Mouse (Mus musculus) embryonic facial prominence, embryonic 13.5 days (tissue): ENCODE results near the gene Slc38a3. TPM values are rescaled to one million over a fixed set of nuclear protein-coding genes. Genes with fewer than 3 reads are reported as not detected.
"Not testable (repeated sequence)": the region's sequence is repeated elsewhere in the genome, so short reads cannot be mapped to it uniquely, and the experiment has no call there.

ENCODE experiments used
- ATAC-seq: fragments of 200-750 bp; cut with Nextera tagmentation; 2 replicates; pipeline ENCODE4 v1.8.0; 2017; ENCODE audit warnings: low read depth; ENCODE audit not compliant: insufficient number of reproducible peaks, insufficient read depth, low FRiP score, low TSS enrichment
- H3K27ac ChIP-seq: fragments of 300-500 bp; sonication (generic); 2 replicates; pipeline ENCODE4 v1.5.1; 2015; ENCODE audit warnings: moderate library complexity, mild to moderate bottlenecking, inconsistent platforms
- H3K27me3 ChIP-seq: fragments of 300-500 bp; sonication (generic); 2 replicates; pipeline ENCODE4 v1.6.1; 2015; ENCODE audit warnings: mild to moderate bottlenecking, inconsistent platforms
- H3K36me3 ChIP-seq: fragments of 300-500 bp; sonication (generic); 2 replicates; pipeline ENCODE4 v1.6.1; 2015; ENCODE audit warnings: mild to moderate bottlenecking, inconsistent platforms
- H3K4me1 ChIP-seq: fragments of 300-500 bp; sonication (generic); 2 replicates; pipeline ENCODE4 v1.6.1; 2015; ENCODE audit warnings: inconsistent platforms
- H3K4me2 ChIP-seq: fragments of 300-500 bp; sonication (generic); 2 replicates; pipeline ENCODE4 v1.6.1; 2015; ENCODE audit warnings: moderate library complexity, mild to moderate bottlenecking, inconsistent platforms
- H3K4me3 ChIP-seq: fragments of 300-500 bp; sonication (generic); 2 replicates; pipeline ENCODE4 v1.5.1; 2015; ENCODE audit warnings: mild to moderate bottlenecking, inconsistent platforms
- H3K9ac ChIP-seq: fragments of 300-500 bp; sonication (generic); 2 replicates; pipeline ENCODE4 v1.6.1; 2015; ENCODE audit warnings: mild to moderate bottlenecking, inconsistent platforms
- H3K9me3 ChIP-seq: fragments of 300-500 bp; sonication (generic); 2 replicates; pipeline ENCODE4 v1.6.1; 2016; ENCODE audit warnings: inconsistent platforms
- WGBS: fragments of 180-500 bp; shearing (Covaris S2); methylation state at CpG from one replicate; pipeline ENCODE4 v1.1.7; 2015; ENCODE audit warnings: mixed read lengths; 5-methylcytosine and 5-hydroxymethylcytosine counted together
- polyA plus RNA-seq: library from polyadenylated mRNA; unstranded; fragments of >200 nt; fragmentation: Nextera tagmentation; extraction: Ambion mirVana; gene quantifications from 2 replicates; pipeline ENCODE4 v1.2.1, GENCODE M21; 2015

Slc38a3 gene
- polyA plus RNA-seq, 1 experiment from 2014 or later, result 3.4 TPM

DNA sequence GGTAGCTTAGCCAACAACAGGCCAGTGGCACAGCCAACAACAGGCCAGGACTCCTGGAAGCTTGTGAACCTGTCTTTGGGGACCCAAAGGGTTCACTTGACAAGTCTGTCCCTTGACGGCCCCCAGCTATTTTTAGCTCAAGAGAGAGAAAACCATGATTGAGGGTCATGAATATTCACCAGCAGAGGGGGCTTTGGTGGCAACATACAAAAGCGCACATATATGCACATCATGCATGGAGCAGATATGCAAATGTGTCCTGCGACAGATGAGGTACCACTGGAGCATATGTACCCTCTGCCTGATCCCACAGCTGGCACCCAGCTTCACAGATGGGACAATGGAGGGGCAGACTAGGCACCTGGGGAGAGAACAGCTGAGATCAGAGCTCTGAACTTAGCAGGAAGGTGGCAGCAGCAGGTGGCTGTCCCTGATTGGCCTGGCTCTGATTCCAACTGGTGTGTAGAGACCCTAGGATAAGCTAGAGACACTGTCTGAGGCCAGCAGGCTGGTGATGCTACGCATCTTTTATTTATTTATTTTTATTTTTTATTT is 24.2 kb upstream of the Slc38a3 start:
- no peak for ATAC-seq
- Histone ChIP-seq H3K27me3 (no peaks in the 10 kb centered on the region), H3K4me1 (peaks cover 51% of the 10 kb centered on the region), H3K27ac (no peak overlapping the region), H3K36me3 (peaks cover 88% of the 10 kb centered on the region), H3K4me2 (no peak overlapping the region), H3K9me3 (no peaks in the 10 kb centered on the region), H3K4me3 (no peak overlapping the region), H3K9ac (no peak overlapping the region)
- 57% methylated on average over 4 of the region's 4 CpGs for WGBS

DNA sequence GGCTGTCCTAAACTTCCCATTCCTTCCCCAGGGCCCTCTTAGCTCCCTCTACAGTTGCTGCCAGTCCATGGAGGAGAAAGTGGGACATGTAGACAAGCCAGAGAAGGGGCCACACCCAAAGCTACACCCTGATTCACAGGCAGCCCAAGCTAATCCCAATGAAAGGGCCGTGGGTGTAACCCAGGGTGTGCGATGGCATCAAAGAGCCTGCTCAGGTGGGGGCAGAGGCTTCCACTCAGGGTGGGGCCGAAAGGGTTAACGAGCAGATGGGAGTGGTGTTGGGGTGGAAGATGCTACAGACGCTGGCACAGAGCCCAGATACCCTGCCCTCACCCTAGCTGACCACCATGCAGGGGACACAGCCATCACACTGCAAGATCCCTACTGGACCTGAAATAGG is 23.5 kb upstream of the Slc38a3 start:
- ATAC-seq, result no peak
- 74% methylated on average over 5 of the region's 5 CpGs for WGBS
- no peaks in the 10 kb centered on the region for H3K9me3 ChIP-seq
- peaks cover 90% of the 10 kb centered on the region for H3K36me3 ChIP-seq
- H3K4me3 ChIP-seq, result no peak overlapping the region
- no peaks in the 10 kb centered on the region for H3K27me3 ChIP-seq
- H3K27ac ChIP-seq, result no peak overlapping the region
- no peak overlapping the region for H3K9ac ChIP-seq
- H3K4me2 ChIP-seq, result no peak overlapping the region
- peaks cover 44% of the 10 kb centered on the region for H3K4me1 ChIP-seq

DNA sequence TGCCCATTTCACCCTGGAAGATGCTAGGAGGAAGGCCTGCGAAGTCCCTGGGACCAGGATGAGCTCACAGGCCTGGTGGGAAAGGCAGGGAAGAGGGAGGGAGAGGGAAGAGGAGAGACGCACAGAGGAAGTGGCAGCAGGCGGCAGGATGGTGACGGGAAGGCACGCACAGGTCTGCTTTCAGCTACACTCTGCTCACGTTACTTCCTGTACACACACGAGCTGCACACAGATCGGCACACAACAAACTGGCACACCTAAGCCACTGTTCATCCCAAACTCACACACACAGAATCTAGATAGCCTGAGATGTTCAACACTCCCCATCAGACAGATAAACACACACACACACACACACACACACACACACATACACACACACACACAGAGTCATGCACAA is 21.1 kb upstream of the Slc38a3 start:
- H3K4me2 ChIP-seq, result no peak overlapping the region
- peaks cover 96% of the 10 kb centered on the region for H3K36me3 ChIP-seq
- 67% methylated on average over 8 of the region's 8 CpGs for WGBS
- peaks cover 20% of the 10 kb centered on the region for H3K4me1 ChIP-seq
- no peak for ATAC-seq
- no peak overlapping the region for H3K9ac ChIP-seq
- H3K4me3 ChIP-seq, result no peak overlapping the region
- no peak overlapping the region for H3K27ac ChIP-seq
- no peaks in the 10 kb centered on the region for H3K9me3 ChIP-seq
- H3K27me3 ChIP-seq, result no peaks in the 10 kb centered on the region

- no peaks in the 10 kb centered on the region for H3K9me3 ChIP-seq
- H3K4me3 ChIP-seq, result no peak overlapping the region
- no peak overlapping the region for H3K9ac ChIP-seq
- no peak overlapping the region for H3K27ac ChIP-seq
- H3K4me2 ChIP-seq, result no peak overlapping the region
- H3K4me1 ChIP-seq, result peaks cover 10% of the 10 kb centered on the region
- H3K36me3 ChIP-seq, result peaks cover 96% of the 10 kb centered on the region
- 80% methylated on average over 7 of the region's 7 CpGs for WGBS
- no peak for ATAC-seq
- no peaks in the 10 kb centered on the region for H3K27me3 ChIP-seq
Observed at GRCm38 (mm10) chr9:107688939-107689338, 19.6 kb upstream of the Slc38a3 start.

DNA sequence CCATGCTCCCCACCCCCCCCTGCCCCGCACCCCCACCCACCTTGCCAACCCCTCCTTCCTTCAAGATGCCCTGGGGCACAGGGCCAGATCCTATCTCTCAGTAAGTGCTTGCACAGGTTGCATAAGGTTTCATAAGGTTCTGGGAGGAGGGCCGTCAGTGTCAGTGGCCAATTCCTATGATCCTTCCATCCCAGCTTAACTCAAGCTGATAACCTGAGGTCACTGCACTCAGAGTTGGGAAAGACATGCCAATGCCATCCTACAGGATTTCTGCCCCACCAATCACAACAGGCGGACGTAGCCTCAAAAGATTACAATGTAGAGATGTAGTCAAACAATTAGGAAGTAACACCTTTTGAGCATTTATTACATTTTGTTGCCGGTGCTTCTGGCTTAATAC is 19.1 kb upstream of the Slc38a3 start:
- WGBS, result 80% methylated on average over 5 of the region's 5 CpGs
- no peak overlapping the region for H3K4me3 ChIP-seq
- no peaks in the 10 kb centered on the region for H3K9me3 ChIP-seq
- no peak for ATAC-seq
- H3K4me1 ChIP-seq, result peaks cover 7% of the 10 kb centered on the region
- H3K27ac ChIP-seq, result no peak overlapping the region
- H3K36me3 ChIP-seq, result peaks cover 97% of the 10 kb centered on the region
- no peak overlapping the region for H3K4me2 ChIP-seq
- no peak overlapping the region for H3K9ac ChIP-seq
- no peaks in the 10 kb centered on the region for H3K27me3 ChIP-seq

DNA sequence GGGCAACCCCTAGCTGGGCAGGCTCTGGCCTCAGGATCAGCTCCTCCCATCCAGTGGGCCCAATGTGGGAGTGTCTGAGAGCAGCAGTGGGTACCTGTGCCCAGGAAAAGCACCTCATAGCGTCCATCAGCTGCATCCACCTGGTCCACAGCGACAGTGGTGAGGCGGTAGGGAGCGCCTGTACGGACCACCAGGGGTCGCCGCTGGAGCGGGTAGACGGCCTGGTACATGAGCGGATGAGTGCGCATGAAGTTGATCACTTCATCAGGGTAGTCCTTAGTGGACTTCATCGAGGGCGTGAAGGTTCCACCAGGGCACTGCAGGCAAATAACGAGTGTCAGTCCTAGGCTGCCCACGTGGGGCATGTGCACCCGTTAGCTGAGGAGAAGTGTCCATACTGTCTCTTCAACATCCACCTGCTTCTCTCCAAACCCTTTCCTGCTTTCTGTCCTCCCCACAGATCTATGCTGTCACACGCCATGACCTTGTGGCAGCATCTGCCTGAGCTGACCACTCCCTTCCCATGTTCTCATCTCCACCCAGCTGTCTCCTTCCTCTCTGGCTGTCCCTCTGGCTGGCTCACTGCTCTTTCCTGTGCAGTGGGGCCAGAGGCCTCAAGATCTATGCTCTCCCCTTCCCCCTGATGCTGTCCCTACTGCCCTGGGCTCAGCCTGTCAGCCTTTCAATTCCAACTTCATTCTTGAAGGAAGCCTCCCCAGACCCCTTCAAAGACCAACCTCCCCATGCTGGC is 16.1 kb upstream of the Slc38a3 start:
- Histone ChIP-seq H3K27me3 (no peaks in the 10 kb centered on the region), H3K9ac (no peak overlapping the region), H3K4me2 (no peak overlapping the region), H3K27ac (0 out of 2 replicates have a peak overlapping the region, but pooled peaks have one; percentile 1), H3K9me3 (no peaks in the 10 kb centered on the region), H3K36me3 (peaks cover 88% of the 10 kb centered on the region), H3K4me1 (0 out of 2 replicates have a peak, but pooled peaks cover 3% of the 10 kb centered on the region), H3K4me3 (no peak overlapping the region)
- ATAC-seq, result peak; percentile 45; the same call in 1 of the 2 replicates
- WGBS, result 43% methylated on average over 17 of the region's 17 CpGs

DNA sequence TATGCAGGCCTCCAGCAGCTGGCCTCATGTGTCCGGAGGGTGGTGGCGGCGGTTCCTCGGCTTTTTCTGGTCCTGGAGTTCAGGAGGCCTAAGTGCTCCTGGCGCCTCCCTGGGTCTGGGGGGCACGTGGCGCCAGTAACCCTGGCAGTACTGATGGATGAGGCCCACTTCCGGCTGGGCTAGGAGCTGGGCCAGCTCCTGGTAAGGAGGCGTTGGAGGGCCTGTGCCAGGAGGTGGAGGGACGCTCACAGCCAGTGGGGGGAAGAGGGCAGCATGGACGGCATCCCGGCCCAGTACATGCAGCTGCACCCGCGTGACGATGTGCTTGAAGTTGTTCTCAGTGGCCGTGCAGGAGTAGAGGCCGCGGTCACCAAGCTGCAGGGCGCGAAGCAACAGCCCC is 13.1 kb upstream of the Slc38a3 start:
- Histone ChIP-seq H3K4me2 (no peak overlapping the region), H3K27ac (no peak overlapping the region), H3K36me3 (peaks cover 58% of the 10 kb centered on the region), H3K9ac (no peak overlapping the region), H3K4me1 (peaks cover 4% of the 10 kb centered on the region; the same call in 1 of the 2 replicates), H3K4me3 (no peak overlapping the region), H3K9me3 (no peaks in the 10 kb centered on the region), H3K27me3 (peaks cover 5% of the 10 kb centered on the region)
- 89% methylated on average over 20 of the region's 20 CpGs for WGBS
- no peak for ATAC-seq

- 0 out of 2 replicates have a peak within 1 kb of the TSS, but pooled peaks have one; percentile 32 for H3K9ac ChIP-seq
- H3K4me1 ChIP-seq, result peaks cover 23% of the 10 kb centered on the region
- WGBS, result 39% methylated on average over 5 of the region's 5 CpGs
- peaks cover 32% of the 10 kb centered on the region for H3K36me3 ChIP-seq
- H3K4me3 ChIP-seq, result no peak within 1 kb of the TSS
- no peak for ATAC-seq
- no peaks in the 10 kb centered on the region for H3K9me3 ChIP-seq
- peaks cover 34% of the 10 kb centered on the region for H3K27me3 ChIP-seq
- no peak within 1 kb of the TSS for H3K4me2 ChIP-seq
- no peak within 1 kb of the TSS for H3K27ac ChIP-seq
Observed at GRCm38 (mm10) chr9:107679501-107679900, 10.2 kb upstream of the Slc38a3 start, which contains the start of gene Gnat1. TSS of gene Gnat1 (minus strand) at chr9:107679712.

- 92% methylated on average over 2 of the region's 2 CpGs for WGBS
- peaks cover 23% of the 10 kb centered on the region for H3K4me1 ChIP-seq
- no peak overlapping the region for H3K4me2 ChIP-seq
- no peak overlapping the region for H3K27ac ChIP-seq
- no peak overlapping the region for H3K9ac ChIP-seq
- peaks cover 40% of the 10 kb centered on the region for H3K27me3 ChIP-seq
- H3K36me3 ChIP-seq, result peaks cover 25% of the 10 kb centered on the region
- no peaks in the 10 kb centered on the region for H3K9me3 ChIP-seq
- H3K4me3 ChIP-seq, result no peak overlapping the region
- no peak for ATAC-seq
Observed at GRCm38 (mm10) chr9:107678861-107679260, 9.5 kb upstream of the Slc38a3 start.

- not testable (repeated sequence) for H3K9me3 ChIP-seq, H3K9ac ChIP-seq, H3K27ac ChIP-seq, H3K4me2 ChIP-seq, H3K4me3 ChIP-seq, ATAC-seq
- WGBS, result 39% methylated on average over 14 of the region's 14 CpGs
- Histone ChIP-seq H3K27me3 (peaks cover 42% of the 10 kb centered on the region), H3K36me3 (peaks cover 16% of the 10 kb centered on the region), H3K4me1 (peaks cover 23% of the 10 kb centered on the region)
Observed at GRCm38 (mm10) chr9:107677819-107678526, 8.6 kb upstream of the Slc38a3 start.

DNA sequence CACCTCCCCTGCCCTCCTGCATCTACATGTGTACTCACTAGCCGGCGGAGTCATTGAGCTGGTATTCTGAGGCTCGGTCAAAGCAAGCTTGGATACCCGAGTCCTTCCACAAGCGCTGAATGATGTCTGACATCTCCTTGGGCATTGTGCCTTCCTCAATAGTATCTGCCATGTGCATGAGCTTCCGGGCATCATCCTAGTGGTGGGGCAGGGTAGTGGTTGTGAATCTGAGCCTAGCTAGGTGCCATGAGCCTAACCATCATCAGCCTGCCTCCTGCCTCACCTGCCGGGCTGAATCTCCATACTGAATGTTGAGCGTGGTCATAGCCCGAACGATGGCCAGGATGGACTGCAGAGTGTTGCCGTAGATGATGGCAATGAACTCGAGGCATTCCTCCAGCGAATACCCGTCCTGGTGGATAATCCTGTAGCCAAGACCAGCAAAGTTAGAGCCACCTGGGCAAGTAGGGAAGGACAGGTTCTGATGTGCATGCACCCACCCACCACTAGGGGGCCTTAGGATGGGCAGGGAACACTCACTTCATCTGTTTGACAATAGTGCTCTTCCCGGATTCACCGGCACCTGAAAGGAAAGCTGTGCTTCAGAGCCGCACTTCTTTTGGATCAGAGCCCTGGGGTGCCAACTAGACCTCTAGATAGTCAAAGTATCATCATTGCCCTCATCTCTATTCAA is 7.9 kb upstream of the Slc38a3 start:
- peak overlapping the region; percentile 71 for H3K4me2 ChIP-seq
- peaks cover 23% of the 10 kb centered on the region for H3K4me1 ChIP-seq
- H3K27me3 ChIP-seq, result peaks cover 42% of the 10 kb centered on the region
- WGBS, result 19% methylated on average over 17 of the region's 17 CpGs
- no peak overlapping the region for H3K9ac ChIP-seq
- peak overlapping the region; percentile 41; the same call in 1 of the 2 replicates for H3K4me3 ChIP-seq
- no peak overlapping the region for H3K27ac ChIP-seq
- H3K36me3 ChIP-seq, result peaks cover 9% of the 10 kb centered on the region
- H3K9me3 ChIP-seq, result no peaks in the 10 kb centered on the region
- ATAC-seq, result no peak
